Mouse (Mus musculus) C2C12 (cell line): ENCODE results near the gene 1810024B03Rik.

Experiments used
- CEBPB ChIP-seq: IDR thresholded peaks from one replicate; pipeline ENCODE4 v1.6.1; 2011; ENCODE audit warnings: low read depth, mild to moderate bottlenecking, control low read depth, moderate library complexity
- CTCF ChIP-seq: IDR thresholded peaks from one replicate; pipeline ENCODE4 v1.5.1; 2011; ENCODE audit not compliant: control insufficient read depth, insufficient read depth, insufficient read length
- FOSL1 ChIP-seq: IDR thresholded peaks from one replicate; pipeline ENCODE4 v1.8.0; 2011; ENCODE audit warnings: mild to moderate bottlenecking, low read length; ENCODE audit not compliant: poor library complexity, insufficient read depth, severe bottlenecking
- MAX ChIP-seq: IDR thresholded peaks from one replicate; pipeline ENCODE4 v1.6.1; 2011; ENCODE audit warnings: mild to moderate bottlenecking, control low read depth
- MYOG ChIP-seq: IDR thresholded peaks from one replicate; pipeline ENCODE4 v1.6.1; 2011; ENCODE audit not compliant: control insufficient read depth, insufficient read length; ENCODE audit errors: extremely low read depth
- USF1 ChIP-seq: IDR thresholded peaks from one replicate; pipeline ENCODE4 v1.6.1; 2011; ENCODE audit warnings: low read depth, mild to moderate bottlenecking, control low read depth, moderate library complexity

GRCm38 (mm10) chr2:127142577-127143157 is 65.4 kb downstream of the 1810024B03Rik start:
- TF ChIP-seq CTCF (no peak), USF1 (no peak), MAX (no peak), MYOG (no peak), CEBPB (no peak), FOSL1 (no peak)
